Mouse (Mus musculus): ENCODE results near the gene Mlxipl.
A peak's percentile ranks its signal among the peaks of the same experiment; 100 is the strongest.

The Mlxipl gene

DNA sequence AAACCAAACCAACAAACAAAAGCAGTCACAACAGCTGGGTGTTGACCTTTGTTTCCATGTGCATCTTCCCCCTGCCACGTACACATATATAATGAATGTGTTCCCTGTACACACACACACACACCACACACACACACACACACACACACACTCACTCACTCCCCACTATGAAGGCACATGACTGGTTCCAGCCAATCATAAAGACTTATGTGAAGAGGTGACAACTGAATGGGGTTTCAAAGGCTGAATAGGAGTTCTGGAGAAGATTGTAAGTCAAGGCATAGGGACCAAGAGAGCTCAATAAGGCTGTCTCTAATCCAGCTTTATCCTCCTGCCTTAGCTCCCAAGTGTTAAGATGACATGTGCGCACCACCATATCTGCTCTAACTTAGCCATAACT, 10.1 kb upstream of the Mlxipl start:
- no peak for DNase-seq

DNA sequence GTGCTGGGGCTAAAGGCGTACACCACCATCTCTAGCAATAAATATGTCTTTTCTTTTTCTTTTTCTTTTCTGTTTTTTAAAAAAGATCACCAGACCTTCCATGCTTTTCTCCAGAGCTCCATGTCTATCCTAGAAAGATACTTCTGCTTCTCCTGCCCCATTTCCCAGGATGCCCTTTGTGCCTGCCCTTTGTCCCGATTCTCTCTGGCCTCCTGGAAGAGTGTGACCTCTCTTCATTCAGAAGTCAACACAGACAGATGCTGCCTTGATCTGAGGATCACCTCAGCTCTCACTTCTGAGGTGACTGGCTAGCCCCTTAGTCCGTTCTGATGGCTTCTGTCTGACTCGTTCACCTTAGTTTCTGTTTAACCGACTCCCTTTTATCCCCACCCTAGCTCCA, 9.2 kb upstream of the Mlxipl start:
- DNase-seq: no peak

- no peak for DNase-seq
Measured at GRCm38 (mm10) chr5:135086871-135087270, 2.8 kb upstream of the Mlxipl start.

DNA sequence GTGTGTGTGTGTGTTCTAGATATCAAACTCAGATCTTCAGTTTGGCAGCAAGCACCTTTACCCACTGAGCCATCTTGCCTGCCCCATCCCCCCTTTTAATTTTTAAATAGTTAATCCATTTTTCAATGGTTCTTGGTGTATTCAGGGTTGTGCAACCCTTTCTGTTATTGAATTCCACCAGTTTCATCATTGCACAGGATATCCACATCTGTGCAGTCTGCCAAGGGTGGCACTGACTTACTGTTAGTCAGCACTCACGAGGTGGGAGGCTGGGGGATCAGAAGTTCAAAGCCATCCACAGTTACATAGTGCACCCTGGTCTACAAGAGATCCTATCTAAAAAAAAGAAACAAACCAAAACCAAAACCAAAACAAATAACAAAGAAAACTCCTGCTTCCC, 11.3 kb downstream of the Mlxipl start:
- DNase-seq: no peak

- DNase-seq: peak; percentile 41
Measured at GRCm38 (mm10) chr5:135103999-135104660, 14.4 kb downstream of the Mlxipl start.

DNA sequence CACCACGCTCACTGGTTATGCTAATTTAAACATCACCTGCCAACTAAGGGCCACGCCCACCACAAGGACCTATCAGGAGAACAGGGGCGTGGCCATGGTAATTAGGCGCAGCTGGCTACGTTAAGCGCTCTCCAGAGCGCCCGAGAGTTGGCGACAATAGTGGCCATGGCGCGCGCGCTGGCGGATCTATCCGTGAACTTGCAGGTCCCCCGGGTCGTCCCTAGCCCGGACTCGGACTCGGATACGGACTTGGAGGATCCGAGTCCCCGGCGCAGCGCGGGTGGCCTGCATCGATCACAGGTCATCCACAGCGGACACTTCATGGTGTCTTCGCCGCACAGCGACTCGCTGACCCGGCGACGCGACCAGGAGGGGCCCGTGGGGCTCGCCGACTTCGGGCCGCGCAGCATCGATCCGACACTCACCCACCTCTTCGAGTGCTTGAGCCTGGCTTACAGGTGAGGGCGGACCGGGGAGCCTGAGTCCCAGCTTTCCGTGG, 17.1 kb downstream of the Mlxipl start:
- DNase-seq: peak; percentile 92

GRCm38 (mm10) chr5:135107521-135108501, 18.1 kb downstream of the Mlxipl start:
- peak; percentile 63 for DNase-seq

GRCm38 (mm10) chr5:135109017-135109416, 19.3 kb downstream of the Mlxipl start:
- no peak for DNase-seq

GRCm38 (mm10) chr5:135109426-135109825, 19.7 kb downstream of the Mlxipl start:
- no peak for DNase-seq

GRCm38 (mm10) chr5:135109976-135110375, 20.3 kb downstream of the Mlxipl start:
- no peak for DNase-seq

DNA sequence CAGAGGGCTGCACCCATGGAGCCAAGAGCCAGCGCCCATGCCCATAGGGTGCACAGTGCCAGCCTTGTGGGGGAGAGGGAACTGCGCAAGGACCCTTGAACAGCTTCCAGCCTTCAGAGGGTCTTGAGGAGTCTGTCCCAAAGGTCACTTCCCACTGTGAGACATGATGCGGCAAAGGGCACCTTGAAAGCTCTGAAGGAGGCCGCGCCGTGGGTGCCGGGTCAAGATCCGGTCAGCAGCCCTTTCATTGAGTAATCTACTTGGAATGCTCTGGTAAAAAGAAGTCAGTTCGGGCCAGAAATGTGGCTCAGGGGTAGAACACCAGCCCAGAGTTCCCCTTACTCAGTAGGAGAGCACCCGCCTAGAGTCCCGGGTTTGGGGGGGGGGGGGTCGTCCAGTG, 24.1 kb downstream of the Mlxipl start:
- no peak for DNase-seq

DNA sequence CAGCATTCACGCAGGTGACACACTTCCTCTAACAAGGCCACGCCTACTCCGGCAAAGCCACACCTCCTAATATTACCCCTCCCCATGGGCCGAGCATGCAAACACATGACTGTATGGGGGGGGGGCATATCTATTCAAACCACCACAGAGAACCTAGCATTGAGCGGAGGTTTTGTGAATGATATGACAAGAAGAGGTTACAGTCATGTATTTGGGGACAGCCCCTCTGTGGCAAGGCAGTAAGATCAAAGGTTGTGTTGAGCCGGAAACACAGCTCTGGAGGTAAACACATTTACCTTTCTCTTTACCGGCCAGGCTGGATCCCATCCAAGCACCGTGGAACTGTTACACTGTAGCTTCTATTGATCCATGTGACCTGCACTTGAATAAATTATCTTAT, 25.6 kb downstream of the Mlxipl start:
- DNase-seq: no peak

DNA sequence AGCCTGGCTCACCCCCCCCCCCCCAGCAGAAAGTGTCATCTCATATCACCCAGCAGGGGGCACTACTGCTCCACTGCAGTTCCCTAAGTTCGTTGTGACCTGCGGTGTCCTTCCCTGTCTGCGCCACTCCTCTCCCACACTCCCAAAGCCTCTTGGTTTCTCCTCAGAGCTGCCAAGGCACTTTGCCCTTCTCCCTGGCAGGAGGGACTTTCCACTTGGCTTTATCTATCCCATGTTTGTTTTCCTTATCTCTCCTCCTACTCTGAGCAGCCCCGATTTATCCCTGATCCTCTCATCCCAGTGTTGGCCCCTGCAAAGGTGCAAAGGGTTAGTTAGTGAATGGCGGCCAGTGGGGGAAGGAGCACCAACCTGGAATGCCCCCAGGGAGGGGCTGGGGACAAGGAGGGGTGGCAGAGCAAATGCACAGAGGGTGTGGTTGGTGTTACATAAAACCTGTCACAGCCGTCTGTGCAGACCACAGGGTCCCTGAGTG, 28.9 kb downstream of the Mlxipl start:
- peak; percentile 81 for DNase-seq

DNA sequence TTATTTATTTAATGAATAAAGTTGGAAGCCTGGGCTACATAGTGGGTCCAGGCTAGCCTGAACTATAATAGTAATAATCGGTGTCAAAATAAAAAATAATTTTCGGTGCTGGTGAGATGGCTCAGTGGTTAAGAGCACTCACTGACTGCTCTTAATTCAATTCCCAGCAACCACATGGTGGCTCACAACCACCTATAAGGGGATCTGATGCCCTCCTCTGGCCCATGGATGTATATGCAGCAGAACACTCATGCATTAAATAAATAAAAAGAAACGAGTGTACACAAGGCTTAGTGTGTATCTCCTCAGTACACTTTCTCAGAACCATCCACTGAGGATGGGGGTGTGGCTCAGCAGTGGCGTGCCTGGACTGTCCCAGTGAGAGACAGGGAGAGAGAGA, 31.1 kb downstream of the Mlxipl start:
- no peak for DNase-seq

- no peak for DNase-seq
Measured at GRCm38 (mm10) chr5:135126121-135126520, 36.4 kb downstream of the Mlxipl start.

DNA sequence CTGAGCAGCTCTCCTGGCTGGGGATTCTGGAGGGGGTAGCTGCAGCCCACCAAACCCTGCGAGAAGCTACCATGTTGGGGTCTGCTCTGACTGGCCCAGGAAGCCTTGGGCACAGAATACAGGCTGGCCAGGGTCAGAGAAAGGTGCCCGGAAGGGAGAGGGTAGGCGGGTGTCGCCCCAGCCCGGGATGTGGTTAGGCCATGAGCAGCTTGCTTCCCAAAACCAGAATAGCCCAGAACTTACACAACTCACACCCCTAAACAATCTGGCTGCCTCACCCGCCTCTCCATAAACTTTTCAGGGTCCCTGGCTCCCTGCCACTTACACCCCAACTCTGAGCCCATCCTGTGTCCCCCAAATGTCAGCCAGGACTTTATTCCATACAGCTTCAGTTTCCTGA, 38.0 kb downstream of the Mlxipl start:
- DNase-seq: no peak

- DNase-seq: no peak
Measured at GRCm38 (mm10) chr5:135129747-135130146, 40.1 kb downstream of the Mlxipl start.

DNA sequence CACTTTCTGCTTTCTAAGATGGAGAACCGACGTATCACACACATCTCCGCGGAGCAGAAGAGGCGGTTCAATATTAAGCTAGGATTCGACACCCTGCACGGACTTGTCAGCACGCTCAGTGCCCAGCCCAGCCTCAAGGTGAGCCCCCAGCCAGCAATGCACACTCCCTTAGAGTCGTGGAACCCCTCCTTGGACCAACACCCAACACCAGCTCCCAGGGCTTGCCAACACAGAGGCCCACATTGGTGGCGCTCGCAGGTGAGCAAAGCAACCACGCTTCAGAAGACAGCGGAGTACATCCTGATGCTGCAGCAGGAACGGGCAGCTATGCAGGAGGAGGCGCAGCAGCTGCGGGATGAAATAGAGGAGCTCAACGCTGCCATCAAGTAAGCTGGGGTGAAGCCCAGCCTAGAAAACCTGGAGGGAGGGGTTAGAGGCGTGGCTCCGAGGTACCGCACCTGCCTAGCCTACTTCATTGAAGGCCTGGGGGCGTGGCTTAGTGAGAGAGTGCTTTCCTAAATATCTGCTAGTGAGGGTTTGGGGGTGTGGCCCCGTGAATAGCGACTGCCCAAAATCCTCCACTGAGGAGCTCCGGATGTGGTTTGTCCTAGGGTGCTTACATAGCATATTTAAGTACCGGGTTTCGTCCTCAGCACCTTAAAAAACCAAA, 44.2 kb downstream of the Mlxipl start:
- peak; percentile 55 for DNase-seq

DNA sequence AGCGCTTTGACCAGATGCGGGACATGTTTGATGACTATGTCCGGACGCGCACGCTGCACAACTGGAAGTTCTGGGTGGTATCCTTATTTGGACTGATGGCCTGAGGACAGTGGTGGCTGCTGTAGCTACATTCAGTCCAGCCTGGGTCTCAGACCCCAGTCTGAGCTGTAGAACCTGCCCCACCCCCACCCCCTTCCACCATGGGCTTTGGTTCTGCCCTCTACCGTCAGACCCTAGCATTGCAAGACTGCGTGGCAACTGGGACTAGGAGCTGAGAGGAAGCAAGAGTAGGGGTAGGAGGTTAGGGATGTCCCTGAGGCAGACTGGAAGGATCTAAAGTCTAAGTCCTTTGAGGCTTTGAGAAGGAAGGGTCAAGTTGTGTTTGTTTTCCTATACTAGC, 44.8 kb downstream of the Mlxipl start:
- DNase-seq: peak; percentile 71

DNA sequence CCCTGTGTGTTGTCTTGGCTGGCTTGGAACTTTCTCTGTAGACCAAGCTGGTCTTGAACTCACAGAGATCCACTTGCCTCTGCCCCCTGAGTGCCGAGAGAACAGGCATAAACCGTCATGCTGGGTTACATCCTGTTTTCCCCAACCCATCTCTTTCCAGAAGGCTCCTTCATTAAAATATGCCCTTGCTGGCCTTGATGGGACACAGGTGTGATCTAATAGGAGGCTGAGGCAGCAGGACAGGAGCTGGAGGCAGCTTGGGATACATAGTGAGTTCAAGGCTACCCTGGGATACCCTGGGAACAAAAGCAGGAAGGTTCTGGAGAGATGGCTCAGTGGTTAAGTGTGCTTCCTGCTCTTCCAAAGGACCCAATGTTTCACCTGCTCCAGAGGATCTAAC, 50.2 kb downstream of the Mlxipl start:
- no peak for DNase-seq

- DNase-seq: no peak
Measured at GRCm38 (mm10) chr5:135144469-135144868, 54.8 kb downstream of the Mlxipl start.

DNA sequence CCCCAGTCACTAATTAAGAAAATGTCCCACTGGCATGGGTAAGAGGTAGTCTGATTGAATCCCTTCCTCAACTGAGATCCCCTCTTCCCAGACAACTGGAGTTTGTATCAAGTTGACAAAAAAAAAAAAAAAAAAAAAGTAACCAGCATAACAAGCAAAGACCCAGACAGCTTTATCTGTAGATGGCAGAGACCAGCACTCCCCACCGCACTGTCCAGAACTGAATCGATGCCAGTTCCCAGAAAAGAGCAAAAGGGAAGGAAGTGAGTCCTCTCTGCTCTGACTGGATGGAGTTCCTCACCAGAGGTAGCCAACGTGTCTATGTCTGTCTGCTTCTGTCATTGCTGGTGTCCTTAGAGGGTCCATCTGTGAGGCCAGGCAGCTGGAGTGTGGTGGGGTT, 55.8 kb downstream of the Mlxipl start:
- DNase-seq: no peak

DNA sequence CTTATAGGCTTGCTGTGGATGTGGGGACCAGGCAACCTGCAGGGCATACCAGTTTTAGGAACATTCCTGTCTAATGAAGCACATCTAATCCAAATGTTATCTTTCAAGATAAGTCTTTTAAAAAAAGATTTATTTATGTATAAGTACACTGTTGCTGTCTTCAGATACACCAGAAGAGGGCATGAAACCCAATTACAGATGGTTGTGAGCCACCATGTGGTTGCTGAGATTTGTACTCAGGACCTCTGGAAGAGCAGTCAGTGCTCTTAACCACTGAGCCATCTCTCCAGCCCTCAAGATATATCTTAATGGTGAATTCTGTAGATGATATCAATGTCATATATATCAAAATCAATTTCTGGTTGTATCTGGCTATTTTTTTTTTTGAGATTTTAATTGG, 56.3 kb downstream of the Mlxipl start:
- DNase-seq: no peak
